Mouse (Mus musculus) kidney, adult 2 months (tissue): ENCODE results near the gene Chaf1a. TPM values are rescaled to one million over a fixed set of nuclear protein-coding genes. Genes with fewer than 3 reads are reported as not detected.

Source experiments
- DNase-seq: peaks from one replicate; pipeline ENCODE4 v3.0.0; 2021
- H3K27ac ChIP-seq: fragments of 200-500 bp; 2 replicates; pipeline ENCODE4 v1.5.1; 2012; ENCODE audit warnings: low read depth, low read length, control low read depth, inconsistent platforms; ENCODE audit not compliant: insufficient read depth
- H3K27me3 ChIP-seq: fragments of 200-500 bp; replicated peaks from 2 replicates; pipeline ENCODE4 v1.6.1; 2012; ENCODE audit warnings: mild to moderate bottlenecking, moderate library complexity, low read length, inconsistent platforms; ENCODE audit not compliant: control insufficient read depth, insufficient read depth
- H3K36me3 ChIP-seq: fragments of 200-500 bp; 2 replicates; pipeline ENCODE4 v1.6.1; 2012; ENCODE audit warnings: mild to moderate bottlenecking, moderate library complexity, low read length, inconsistent platforms; ENCODE audit not compliant: control insufficient read depth, insufficient read depth
- H3K4me1 ChIP-seq: fragments of 200-500 bp; 2 replicates; pipeline ENCODE4 v1.6.1; 2011; ENCODE audit warnings: low read length; ENCODE audit not compliant: control insufficient read depth, insufficient read depth
- H3K4me3 ChIP-seq: fragments of 200-500 bp; 2 replicates; pipeline ENCODE4 v1.5.1; 2011; ENCODE audit warnings: mild to moderate bottlenecking, low read depth, low read length, control low read depth; ENCODE audit not compliant: insufficient read depth
- CTCF ChIP-seq: fragments of 200-500 bp; conservative IDR thresholded peaks from 2 replicates; pipeline ENCODE4 v1.5.1; 2011; ENCODE audit warnings: low read depth, mild to moderate bottlenecking, control low read depth, low read length, moderate library complexity, mixed read lengths; ENCODE audit not compliant: insufficient read depth, insufficient read length
- POLR2A ChIP-seq: fragments of 200-500 bp; IDR thresholded peaks from one replicate; pipeline ENCODE4 v1.6.1; 2011; ENCODE audit warnings: low read depth, low read length, control low read depth
- WGBS: fragments of 180-500 bp; shearing (Covaris S2); methylation state at CpG from one replicate; pipeline ENCODE4 v1.1.7; 2018; 5-methylcytosine and 5-hydroxymethylcytosine counted together
- polyA plus RNA-seq: library from polyadenylated mRNA; depleted of rRNA; stranded (reverse); fragments of >200 nt; gene quantifications from 2 replicates; pipeline ENCODE4 v1.2.3, GENCODE M21; 2012

Gene Chaf1a
- polyA plus RNA-seq, 1 experiment, result 1.2 TPM

DNA sequence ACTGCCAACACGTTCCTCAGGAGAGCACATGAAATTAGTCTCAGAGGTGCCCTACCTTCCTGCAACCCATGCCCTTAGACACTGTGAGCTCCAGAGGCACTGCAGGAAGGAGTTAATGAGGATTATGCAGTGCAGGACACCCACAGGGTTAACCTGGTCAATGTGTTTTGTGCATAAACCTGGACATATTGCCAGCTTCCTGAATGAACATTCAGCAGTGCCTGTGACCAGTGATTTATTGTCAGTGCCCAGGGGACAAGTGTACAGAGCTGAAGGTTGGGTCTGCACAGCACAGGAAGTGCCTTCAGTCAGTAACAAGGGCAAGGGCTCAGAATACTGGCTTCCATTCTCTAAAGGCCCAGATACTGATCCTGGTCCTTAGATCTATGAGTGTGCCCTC lies 13.4 kb upstream of the Chaf1a start:
- TF ChIP-seq POLR2A (no peak), CTCF (no peak)
- Histone ChIP-seq H3K36me3 (no peaks in the 10 kb centered on the region), H3K4me3 (no peak overlapping the region), H3K4me1 (peaks cover 44% of the 10 kb centered on the region), H3K27me3 (no peaks in the 10 kb centered on the region), H3K27ac (no peak overlapping the region)
- peak; percentile 53 for DNase-seq
- WGBS, result 19% methylated on average over 1 of the region's 1 CpGs

DNA sequence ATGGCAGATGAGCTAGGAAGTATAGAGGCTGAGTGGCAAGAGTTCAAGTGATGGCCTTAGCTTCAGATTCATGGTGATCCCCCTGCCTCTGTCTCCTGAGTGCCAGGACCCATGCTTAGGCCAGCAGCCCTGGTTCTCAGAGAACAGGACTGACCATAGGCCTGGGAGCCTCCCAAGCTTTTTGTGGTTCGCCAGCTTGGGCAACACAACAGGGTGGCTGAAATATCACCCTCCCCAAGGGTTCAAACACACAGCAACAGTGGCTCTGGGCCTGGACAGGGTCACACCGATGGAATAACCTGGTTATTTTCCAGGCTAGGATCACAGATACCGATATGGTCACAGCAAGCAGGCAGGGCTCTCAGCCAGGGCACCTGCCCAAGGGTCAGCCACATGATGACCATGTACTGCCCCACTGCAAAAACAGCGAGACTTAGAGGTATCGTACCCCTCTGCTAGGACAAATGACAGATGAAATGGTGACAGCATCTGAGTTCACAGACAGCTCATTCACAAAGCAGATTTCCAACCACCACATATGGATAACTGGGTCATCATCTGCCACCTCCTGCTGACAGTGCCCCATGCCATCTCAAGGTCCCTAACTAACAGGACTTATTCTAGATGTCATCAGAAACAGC lies 12.3 kb upstream of the Chaf1a start:
- WGBS, result 49% methylated on average over 5 of the region's 5 CpGs
- Histone ChIP-seq H3K4me1 (peaks cover 48% of the 10 kb centered on the region), H3K4me3 (no peak overlapping the region), H3K27me3 (no peaks in the 10 kb centered on the region), H3K36me3 (no peaks in the 10 kb centered on the region), H3K27ac (no peak overlapping the region)
- peak; percentile 41 for DNase-seq
- TF ChIP-seq POLR2A, result no peak
- no peak for TF ChIP-seq CTCF

DNA sequence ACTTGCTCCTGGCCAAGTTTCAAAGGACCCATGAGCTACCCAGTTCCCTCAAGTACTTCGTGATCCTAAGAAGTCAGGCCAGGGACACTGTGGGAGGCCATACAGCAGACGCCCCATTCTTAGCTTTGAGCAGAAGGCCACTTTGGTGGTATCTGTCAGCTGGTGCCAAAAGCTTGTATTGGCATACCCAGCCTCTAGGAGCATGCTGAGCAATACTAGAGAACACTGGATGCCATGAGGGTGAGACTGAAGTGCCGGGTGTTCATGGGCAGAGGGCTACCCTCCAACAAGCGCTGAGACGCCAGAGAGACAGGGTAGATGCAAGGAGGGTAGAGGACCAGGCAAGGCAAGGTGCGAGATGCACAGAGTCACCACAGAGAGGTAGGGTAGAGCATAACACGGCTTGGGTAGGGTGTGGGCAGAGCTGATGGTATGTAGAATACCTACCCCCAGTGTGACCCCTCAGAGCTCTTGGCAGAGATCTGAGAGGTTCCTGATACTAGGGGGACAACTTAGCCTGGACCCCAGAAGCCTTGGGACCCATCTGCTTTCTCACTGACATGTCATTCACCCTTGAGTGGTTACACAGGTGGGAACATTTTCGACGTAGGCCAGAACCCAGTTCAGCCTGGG lies 9.9 kb upstream of the Chaf1a start:
- TF ChIP-seq CTCF (no peak), POLR2A (no peak)
- Histone ChIP-seq H3K27me3 (no peaks in the 10 kb centered on the region), H3K4me3 (no peak overlapping the region), H3K36me3 (no peaks in the 10 kb centered on the region), H3K4me1 (peaks cover 55% of the 10 kb centered on the region), H3K27ac (peak overlapping the region; percentile 3; the same call in 1 of the 2 replicates)
- 61% methylated on average over 9 of the region's 9 CpGs for WGBS
- DNase-seq, result no peak

DNA sequence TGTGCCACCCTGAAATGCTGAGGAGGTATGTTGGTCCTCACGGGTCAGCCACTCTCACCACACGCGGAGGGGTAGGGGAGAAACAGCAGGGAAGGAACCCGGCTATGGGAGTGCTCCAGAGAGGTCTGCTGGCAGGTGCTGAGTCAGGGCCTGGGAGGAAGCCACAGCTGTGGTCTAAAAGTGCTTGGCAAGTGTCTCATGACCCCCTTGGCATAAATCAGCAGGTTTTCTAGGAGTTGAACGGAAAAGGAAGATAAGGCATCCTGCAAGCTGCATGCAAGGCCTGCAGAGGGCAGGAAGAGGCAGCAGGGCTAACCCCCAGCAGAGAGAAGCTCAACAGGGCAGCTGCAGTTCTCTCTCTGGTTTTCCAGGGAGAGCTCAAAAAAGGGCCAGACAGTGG lies 9.3 kb upstream of the Chaf1a start:
- Histone ChIP-seq H3K4me3 (no peak overlapping the region), H3K4me1 (peaks cover 54% of the 10 kb centered on the region), H3K27me3 (no peaks in the 10 kb centered on the region), H3K27ac (peak overlapping the region; percentile 3; the same call in 1 of the 2 replicates), H3K36me3 (no peaks in the 10 kb centered on the region)
- peak; percentile 29 for TF ChIP-seq CTCF
- no peak for TF ChIP-seq POLR2A
- 15% methylated on average over 5 of the region's 5 CpGs for WGBS
- DNase-seq, result peak; percentile 81

DNA sequence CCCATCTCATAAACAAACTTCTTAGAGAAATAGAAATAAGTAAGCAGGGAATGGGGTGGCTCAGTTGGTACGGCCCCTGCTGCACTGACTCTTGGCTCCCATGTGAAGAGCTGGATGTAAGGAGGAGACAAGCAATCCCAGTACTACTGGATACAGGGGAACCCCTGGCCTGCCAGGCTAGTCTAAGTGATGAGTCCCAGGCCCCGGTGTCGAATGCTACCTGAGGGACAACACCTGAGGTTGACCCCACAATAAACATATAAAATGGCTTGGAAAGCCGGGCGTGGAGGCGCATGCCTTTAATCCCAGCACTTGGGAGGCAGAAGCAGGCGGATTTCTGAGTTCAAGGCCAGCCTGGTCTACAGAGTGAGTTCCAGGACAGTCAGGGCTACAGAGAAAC lies 8.8 kb upstream of the Chaf1a start:
- no peaks in the 10 kb centered on the region for H3K36me3 ChIP-seq
- peaks cover 50% of the 10 kb centered on the region for H3K4me1 ChIP-seq
- 84% methylated on average over 7 of the region's 7 CpGs for WGBS
- no peak overlapping the region for H3K4me3 ChIP-seq
- DNase-seq, result no peak
- H3K27me3 ChIP-seq, result no peaks in the 10 kb centered on the region
- TF ChIP-seq POLR2A, result no peak
- no peak overlapping the region for H3K27ac ChIP-seq

DNA sequence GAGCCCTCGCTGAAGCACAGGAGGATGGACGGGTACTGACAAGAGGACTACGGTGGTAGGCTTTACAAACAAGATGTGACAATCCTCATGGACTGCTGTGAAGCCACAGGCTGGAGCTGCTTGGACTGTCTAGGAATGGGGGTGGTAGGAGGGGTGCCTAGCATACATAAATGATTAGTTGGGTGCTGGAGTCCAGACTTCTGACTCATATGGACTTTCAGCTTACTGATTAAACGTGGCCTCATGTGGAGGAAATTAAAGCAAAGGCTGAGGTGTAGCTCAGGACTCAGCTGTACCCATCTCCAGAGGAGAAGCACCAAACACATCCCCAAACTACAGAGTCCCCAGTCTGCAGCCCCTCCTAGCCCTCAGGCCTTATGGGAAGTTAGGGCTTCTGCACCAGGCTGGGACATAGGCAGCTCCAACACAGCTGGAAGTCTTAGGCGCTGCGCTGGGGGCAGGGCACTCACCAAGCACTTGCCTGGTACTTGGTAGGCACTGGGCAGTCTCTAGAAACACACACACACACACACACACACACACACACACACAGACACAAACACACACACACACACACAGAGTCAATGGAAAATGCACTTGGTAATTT lies 8.0 kb upstream of the Chaf1a start:
- Histone ChIP-seq H3K36me3 (no peaks in the 10 kb centered on the region), H3K27ac (no peak overlapping the region), H3K27me3 (no peaks in the 10 kb centered on the region), H3K4me3 (no peak overlapping the region), H3K4me1 (peaks cover 44% of the 10 kb centered on the region)
- 35% methylated on average over 6 of the region's 6 CpGs for WGBS
- DNase-seq, result peak; percentile 61
- TF ChIP-seq CTCF (no peak), POLR2A (no peak)

DNA sequence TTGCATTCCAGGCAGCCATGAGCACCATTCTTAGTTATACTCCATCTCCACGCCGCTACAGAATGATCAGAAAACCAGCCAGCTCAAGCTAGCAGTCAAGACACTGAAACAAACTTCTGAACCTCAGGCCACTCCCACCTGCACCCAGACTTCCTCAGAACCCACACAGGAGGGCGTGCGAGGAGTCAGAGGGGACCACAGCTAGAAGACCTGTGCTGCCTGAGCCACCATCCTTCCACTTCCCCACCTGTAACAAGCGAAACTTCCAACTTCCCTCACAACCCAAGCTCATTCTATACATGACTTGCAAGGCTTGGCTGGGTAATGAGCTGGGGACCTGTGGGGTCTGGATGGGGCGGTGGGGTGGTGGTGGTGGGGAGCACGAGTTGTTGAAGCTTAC lies 7.4 kb upstream of the Chaf1a start:
- Histone ChIP-seq H3K36me3 (no peaks in the 10 kb centered on the region), H3K27ac (no peak overlapping the region)
- 37% methylated on average over 7 of the region's 7 CpGs for WGBS

More for the DNA sequence above, 7.4 kb upstream of the Chaf1a start:
- H3K27me3 ChIP-seq, result no peaks in the 10 kb centered on the region
- H3K4me1 ChIP-seq, result peaks cover 38% of the 10 kb centered on the region
- no peak overlapping the region for H3K4me3 ChIP-seq
- TF ChIP-seq CTCF (no peak), POLR2A (no peak)
- DNase-seq, result no peak
